Mouse (Mus musculus) ovary, adult 10 weeks (tissue): Measurements from ENCODE around the gene BC030500. TPM values are rescaled to one million over a fixed set of nuclear protein-coding genes. Genes with fewer than 3 reads are reported as not detected.

ENCODE experiments used
- polyA plus RNA-seq: library from polyadenylated mRNA; stranded (reverse); fragments of 350-450 nt; fragmentation: Illumina TruSeq; extraction: RNeasy Lipid Tissue Mini Kit (QIAGEN cat#74804); gene quantifications from one replicate; pipeline ENCODE4 v1.2.3, GENCODE M21; 2014

Gene BC030500
- polyA plus RNA-seq: not detected

GRCm38 (mm10) chr8:58911677-58912076 is at the start of gene BC030500:
Gene BC030500 (plus strand): TSS chr8:58911755.

DNA sequence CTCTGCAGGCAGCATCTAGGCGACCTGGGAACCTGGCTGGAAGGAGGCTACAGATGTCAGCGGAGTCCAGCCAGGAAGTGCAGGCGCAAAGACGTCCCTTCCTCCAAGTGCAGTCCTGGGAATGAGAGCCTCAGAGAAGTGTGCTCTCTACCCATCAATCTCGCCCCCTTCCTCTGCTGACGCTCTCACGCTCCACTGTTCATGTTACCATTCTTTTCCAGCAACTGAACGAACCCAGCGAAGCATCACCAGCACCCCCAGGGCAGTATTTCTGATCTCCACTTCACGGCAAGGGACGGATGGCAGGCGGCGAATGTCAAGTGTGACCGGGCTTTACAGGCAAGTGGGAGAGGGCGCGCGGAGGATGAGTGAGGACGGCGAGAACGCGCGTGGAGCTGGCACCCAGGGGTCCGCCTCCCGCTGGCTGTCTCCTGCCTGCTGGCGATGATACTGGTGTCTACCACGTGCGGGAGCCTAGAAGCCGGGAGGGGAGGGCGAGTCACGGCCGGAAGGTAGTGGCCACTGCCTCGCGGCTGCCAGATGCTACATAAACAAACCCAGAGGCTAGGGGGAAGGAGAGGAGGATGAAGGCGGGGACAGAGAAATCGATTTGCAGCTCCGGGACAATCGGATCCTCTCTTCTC is 763 bp downstream of the BC030500 start, which contains the start of gene Galntl6:
Gene Galntl6, minus strand, starts transcription at position 445 of the 644 bp plus-strand sequence.

Other genes with a start within 250 kb of the BC030500 start
- not detected for gene Galntl6, start 885 bp downstream of the BC030500 start, polyA plus RNA-seq